Mouse (Mus musculus) cerebellum, adult 2 months (tissue): ENCODE measurements at regions not wholly inside any gene's neighbourhood (a gene's known extent, or its start where the extent isn't known, plus 50 kb on each side); places are given as distances from the start of the nearest gene placed in this dataset.

ENCODE experiments used
- CTCF ChIP-seq: fragments of 200-500 bp; IDR thresholded peaks from 2 replicates; pipeline ENCODE4 v1.5.1; 2011; ENCODE audit warnings: low read depth, mild to moderate bottlenecking, control low read depth, low read length, moderate library complexity, borderline replicate concordance; ENCODE audit not compliant: insufficient read depth
- POLR2A ChIP-seq: fragments of 200-500 bp; IDR thresholded peaks from 2 replicates; pipeline ENCODE4 v1.6.1; 2011; ENCODE audit warnings: low read length, control low read depth, borderline replicate concordance; ENCODE audit not compliant: insufficient read depth

DNA sequence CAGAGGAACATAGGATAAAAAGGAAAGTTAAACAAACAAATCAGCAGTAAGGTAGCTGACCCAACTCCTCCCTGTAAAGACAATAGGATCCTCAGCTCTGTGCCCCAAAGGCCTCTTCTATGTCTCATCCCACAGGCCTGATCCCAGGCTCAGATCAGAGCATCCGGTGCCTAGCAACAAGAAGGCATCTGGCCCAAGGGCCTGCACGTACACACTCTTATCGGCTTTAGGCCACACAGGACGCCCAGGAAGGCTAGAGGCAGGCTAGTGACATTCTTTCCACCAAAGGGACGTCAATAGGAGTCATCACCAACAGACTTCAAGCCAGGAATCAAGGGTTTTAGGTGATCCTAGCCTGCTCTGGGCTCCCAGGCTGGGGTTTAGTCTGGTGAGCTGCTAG lies 73.5 kb downstream of the Skor1 start:
- no peak for TF ChIP-seq CTCF
- no peak for TF ChIP-seq POLR2A
